Mouse (Mus musculus): ENCODE results near the gene Copa. TPM values are rescaled to one million over a fixed set of nuclear protein-coding genes. Genes with fewer than 3 reads are reported as not detected.

Gene Copa
- polyA plus RNA-seq, 1 experiment from 2014 or later = 157 TPM

GRCm38 (mm10) chr1:172082899-172083445 lies 643 bp downstream of the Copa start:
- peaks cover 43% of the 10 kb centered on the region for H3K36me3 ChIP-seq (ENCODE audit: control insufficient read depth, insufficient read depth, low read length)
- peak overlapping the region; percentile 74 for H3K4me2 ChIP-seq (ENCODE audit: low read length)
- H3K27me3 ChIP-seq (ENCODE audit: control insufficient read depth, insufficient read depth, low read length) = no peaks in the 10 kb centered on the region
- peak overlapping the region; percentile 78 to 93 for H3K4me3 ChIP-seq (ENCODE audit: control insufficient read depth in 1 of 2, insufficient read depth in 1 of 2, low read depth in 1 of 2, low read length in 2 of 2)
- H3K4me1 ChIP-seq (ENCODE audit: control insufficient read depth in 2 of 2, insufficient read depth in 2 of 2, low read length in 2 of 2) = peaks cover 2 to 19% of the 10 kb centered on the region in 2 experiments; a peak in 2 of 4 replicates
- H3K9ac ChIP-seq (ENCODE audit: low read length) = peak overlapping the region; percentile 85
- peak; percentile 42 for ATAC-seq (ENCODE audit: insufficient number of reproducible peaks, insufficient read depth, low FRiP score, low read depth)
- peak overlapping the region; percentile 61 to 84 for H3K27ac ChIP-seq (replicated peaks in 1 of 2; ENCODE audit: control insufficient read depth in 1 of 2, insufficient read depth in 1 of 2, low read depth in 2 of 2, low read length in 2 of 2)
- no peaks in the 10 kb centered on the region for H3K9me3 ChIP-seq (ENCODE audit: control insufficient read depth, low read length)
- under 1% methylated on average over 24 of the region's 24 CpGs for WGBS

DNA sequence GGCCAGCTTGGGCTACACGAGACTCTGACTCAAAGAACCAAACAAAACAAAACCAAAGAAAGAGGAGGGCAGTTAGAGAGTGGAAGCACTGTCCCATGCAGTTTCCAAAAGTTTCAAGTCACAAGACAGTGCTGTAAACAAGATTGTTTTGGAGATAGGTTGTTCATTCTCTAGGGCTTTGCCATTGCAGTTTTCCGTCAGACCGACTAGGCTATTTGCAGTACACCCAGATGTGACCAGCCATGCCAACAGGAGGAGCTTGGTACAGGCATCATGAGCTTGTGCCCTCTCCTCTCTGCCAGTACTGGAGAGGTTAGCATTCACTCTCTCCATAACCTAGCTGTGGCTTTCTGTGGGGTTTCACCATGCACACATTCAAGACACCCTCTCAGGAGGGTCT lies 11.2 kb downstream of the Copa start:
- Histone ChIP-seq H3K4me1 (ENCODE audit: control insufficient read depth in 2 of 2, insufficient read depth in 2 of 2, low read length in 2 of 2) (peaks cover 5 to 23% of the 10 kb centered on the region in 2 experiments), H3K27me3 (ENCODE audit: control insufficient read depth, insufficient read depth, low read length) (no peaks in the 10 kb centered on the region), H3K4me3 (ENCODE audit: control insufficient read depth in 1 of 2, insufficient read depth in 1 of 2, low read depth in 1 of 2, low read length in 2 of 2) (no peak overlapping the region), H3K9ac (ENCODE audit: low read length) (no peak overlapping the region), H3K36me3 (ENCODE audit: control insufficient read depth, insufficient read depth, low read length) (peaks cover 92% of the 10 kb centered on the region), H3K4me2 (ENCODE audit: low read length) (no peak overlapping the region), H3K27ac (replicated peaks in 1 of 2; ENCODE audit: control insufficient read depth in 1 of 2, insufficient read depth in 1 of 2, low read depth in 2 of 2, low read length in 2 of 2) (peak overlapping the region; percentile 8 to 79), H3K9me3 (ENCODE audit: control insufficient read depth, low read length) (no peaks in the 10 kb centered on the region)
- 54% methylated on average over 3 of the region's 3 CpGs for WGBS
- no peak for ATAC-seq (ENCODE audit: insufficient number of reproducible peaks, insufficient read depth, low FRiP score, low read depth)

GRCm38 (mm10) chr1:172094295-172094694 lies 12.0 kb downstream of the Copa start:
- H3K4me3 ChIP-seq (ENCODE audit: control insufficient read depth in 1 of 2, insufficient read depth in 1 of 2, low read depth in 1 of 2, low read length in 2 of 2) = no peak overlapping the region
- peak overlapping the region; percentile 8 to 79; a peak in 3 of 4 replicates for H3K27ac ChIP-seq (replicated peaks in 1 of 2; ENCODE audit: control insufficient read depth in 1 of 2, insufficient read depth in 1 of 2, low read depth in 2 of 2, low read length in 2 of 2)
- H3K9ac ChIP-seq (ENCODE audit: low read length) = no peak overlapping the region
- ATAC-seq (ENCODE audit: insufficient number of reproducible peaks, insufficient read depth, low FRiP score, low read depth) = peak; percentile 64; the same call in 1 of the 2 replicates
- peak overlapping the region; percentile 33; the same call in 1 of the 2 replicates for H3K4me2 ChIP-seq (ENCODE audit: low read length)
- H3K4me1 ChIP-seq (ENCODE audit: control insufficient read depth in 2 of 2, insufficient read depth in 2 of 2, low read length in 2 of 2) = peaks cover 5 to 23% of the 10 kb centered on the region in 2 experiments
- H3K36me3 ChIP-seq (ENCODE audit: control insufficient read depth, insufficient read depth, low read length) = peaks cover 90% of the 10 kb centered on the region
- H3K27me3 ChIP-seq (ENCODE audit: control insufficient read depth, insufficient read depth, low read length) = no peaks in the 10 kb centered on the region
- no peaks in the 10 kb centered on the region for H3K9me3 ChIP-seq (ENCODE audit: control insufficient read depth, low read length)

DNA sequence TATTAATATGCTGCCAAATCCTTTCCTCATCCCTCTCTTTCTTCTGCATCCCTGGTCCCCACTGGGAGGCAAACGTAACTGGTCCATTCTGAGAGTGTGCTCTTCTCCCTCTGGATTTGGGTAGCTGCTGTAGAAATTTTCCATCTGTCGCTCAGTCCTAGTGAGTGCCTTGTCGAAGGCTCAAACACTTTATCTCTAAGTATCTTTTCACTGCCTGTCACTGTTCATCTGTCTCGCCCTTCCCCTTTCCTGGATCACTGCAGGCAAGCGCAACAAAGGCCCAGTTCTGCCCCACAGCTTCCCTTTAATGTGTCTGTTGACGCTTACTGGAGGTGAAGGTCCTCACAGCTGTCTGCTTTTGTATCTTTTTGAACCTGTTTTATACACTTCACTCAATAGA lies 12.9 kb downstream of the Copa start:
- H3K4me1 ChIP-seq (ENCODE audit: control insufficient read depth in 2 of 2, insufficient read depth in 2 of 2, low read length in 2 of 2) = peaks cover 5 to 23% of the 10 kb centered on the region in 2 experiments
- H3K27ac ChIP-seq (replicated peaks in 1 of 2; ENCODE audit: control insufficient read depth in 1 of 2, insufficient read depth in 1 of 2, low read depth in 2 of 2, low read length in 2 of 2) = peak overlapping the region; percentile 9 to 79; a peak in 3 of 4 replicates
- 0 out of 2 replicates have a peak overlapping the region, but pooled peaks have one; percentile 21 for H3K9ac ChIP-seq (ENCODE audit: low read length)
- H3K4me2 ChIP-seq (ENCODE audit: low read length) = no peak overlapping the region
- H3K27me3 ChIP-seq (ENCODE audit: control insufficient read depth, insufficient read depth, low read length) = no peaks in the 10 kb centered on the region
- H3K4me3 ChIP-seq (ENCODE audit: control insufficient read depth in 1 of 2, insufficient read depth in 1 of 2, low read depth in 1 of 2, low read length in 2 of 2) = no peak overlapping the region
- no peak for ATAC-seq (ENCODE audit: insufficient number of reproducible peaks, insufficient read depth, low FRiP score, low read depth)
- WGBS = 25% methylated on average over 6 of the region's 6 CpGs
- peaks cover 90% of the 10 kb centered on the region for H3K36me3 ChIP-seq (ENCODE audit: control insufficient read depth, insufficient read depth, low read length)
- no peaks in the 10 kb centered on the region for H3K9me3 ChIP-seq (ENCODE audit: control insufficient read depth, low read length)

- ATAC-seq (ENCODE audit: insufficient number of reproducible peaks, insufficient read depth, low FRiP score, low read depth) = no peak
- peaks cover 93% of the 10 kb centered on the region for H3K36me3 ChIP-seq (ENCODE audit: control insufficient read depth, insufficient read depth, low read length)
- H3K9me3 ChIP-seq (ENCODE audit: control insufficient read depth, low read length) = no peaks in the 10 kb centered on the region
- H3K4me2 ChIP-seq (ENCODE audit: low read length) = no peak overlapping the region
- WGBS = 86% methylated on average over 6 of the region's 6 CpGs
- H3K9ac ChIP-seq (ENCODE audit: low read length) = no peak overlapping the region
- H3K4me1 ChIP-seq (ENCODE audit: control insufficient read depth in 2 of 2, insufficient read depth in 2 of 2, low read length in 2 of 2) = peaks cover 0 to 11% of the 10 kb centered on the region in 2 experiments; a peak in 1 of 4 replicates
- no peaks in the 10 kb centered on the region for H3K27me3 ChIP-seq (ENCODE audit: control insufficient read depth, insufficient read depth, low read length)
- no peak overlapping the region for H3K27ac ChIP-seq (replicated peaks in 1 of 2; ENCODE audit: control insufficient read depth in 1 of 2, insufficient read depth in 1 of 2, low read depth in 2 of 2, low read length in 2 of 2)
- no peak overlapping the region for H3K4me3 ChIP-seq (ENCODE audit: control insufficient read depth in 1 of 2, insufficient read depth in 1 of 2, low read depth in 1 of 2, low read length in 2 of 2)
Measured at GRCm38 (mm10) chr1:172099325-172100033, 17.1 kb downstream of the Copa start.

DNA sequence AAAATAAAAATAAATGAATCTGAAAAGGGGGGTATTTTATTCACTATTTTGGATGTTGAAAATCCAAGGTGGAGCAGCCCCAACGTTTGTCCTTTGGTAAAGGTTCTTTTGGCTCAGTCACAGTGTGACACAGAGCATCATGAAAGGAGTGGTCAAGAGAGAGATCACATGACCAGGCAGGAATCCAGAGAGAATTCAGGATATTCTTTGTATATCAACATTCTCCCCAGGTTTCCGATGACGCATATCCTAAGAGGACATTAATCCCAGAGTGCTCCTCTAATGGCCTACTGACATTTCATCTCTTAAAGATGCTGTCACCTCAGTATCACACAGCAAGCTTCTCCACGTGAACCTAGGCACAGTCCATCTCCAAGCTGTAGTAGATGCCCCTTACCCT lies 21.3 kb downstream of the Copa start:
- H3K4me2 ChIP-seq (ENCODE audit: low read length) = no peak overlapping the region
- H3K27ac ChIP-seq (replicated peaks in 1 of 2; ENCODE audit: control insufficient read depth in 1 of 2, insufficient read depth in 1 of 2, low read depth in 2 of 2, low read length in 2 of 2) = no peak overlapping the region
- no peaks in the 10 kb centered on the region; a peak in 1 of 4 replicates for H3K4me1 ChIP-seq (ENCODE audit: control insufficient read depth in 2 of 2, insufficient read depth in 2 of 2, low read length in 2 of 2)
- ATAC-seq (ENCODE audit: insufficient number of reproducible peaks, insufficient read depth, low FRiP score, low read depth) = no peak
- H3K27me3 ChIP-seq (ENCODE audit: control insufficient read depth, insufficient read depth, low read length) = no peaks in the 10 kb centered on the region
- H3K9ac ChIP-seq (ENCODE audit: low read length) = no peak overlapping the region
- peaks cover 97% of the 10 kb centered on the region for H3K36me3 ChIP-seq (ENCODE audit: control insufficient read depth, insufficient read depth, low read length)
- H3K4me3 ChIP-seq (ENCODE audit: control insufficient read depth in 1 of 2, insufficient read depth in 1 of 2, low read depth in 1 of 2, low read length in 2 of 2) = no peak overlapping the region
- WGBS = 80% methylated on average over 4 of the region's 4 CpGs
- H3K9me3 ChIP-seq (ENCODE audit: control insufficient read depth, low read length) = no peaks in the 10 kb centered on the region

- H3K4me2 ChIP-seq (ENCODE audit: low read length) = no peak overlapping the region
- H3K9me3 ChIP-seq (ENCODE audit: control insufficient read depth, low read length) = no peaks in the 10 kb centered on the region
- H3K9ac ChIP-seq (ENCODE audit: low read length) = no peak overlapping the region
- H3K4me3 ChIP-seq (ENCODE audit: control insufficient read depth in 1 of 2, insufficient read depth in 1 of 2, low read depth in 1 of 2, low read length in 2 of 2) = no peak overlapping the region
- 83% methylated on average over 11 of the region's 11 CpGs for WGBS
- H3K36me3 ChIP-seq (ENCODE audit: control insufficient read depth, insufficient read depth, low read length) = peaks cover 99% of the 10 kb centered on the region
- H3K27ac ChIP-seq (replicated peaks in 1 of 2; ENCODE audit: control insufficient read depth in 1 of 2, insufficient read depth in 1 of 2, low read depth in 2 of 2, low read length in 2 of 2) = no peak overlapping the region
- H3K27me3 ChIP-seq (ENCODE audit: control insufficient read depth, insufficient read depth, low read length) = no peaks in the 10 kb centered on the region
- H3K4me1 ChIP-seq (ENCODE audit: control insufficient read depth in 2 of 2, insufficient read depth in 2 of 2, low read length in 2 of 2) = no peaks in the 10 kb centered on the region; a peak in 1 of 4 replicates
- no peak for ATAC-seq (ENCODE audit: insufficient number of reproducible peaks, insufficient read depth, low FRiP score, low read depth)
Measured at GRCm38 (mm10) chr1:172105101-172105500, 22.8 kb downstream of the Copa start.

Measured in heart, embryonic 14.5 days (tissue).